Mouse (Mus musculus) kidney, adult 18-20 months (tissue): ENCODE data around the gene Ccnk.
A peak's percentile ranks its signal among the peaks of the same experiment; 100 is the strongest.

Experiments
- DNase-seq: peaks from one replicate; pipeline ENCODE4 v3.0.0; 2021

The Ccnk gene

GRCm38 (mm10) chr12:108179321-108180266, at the start of gene Ccnk:
TSS of gene Ccnk (plus strand) at chr12:108179579.
- peak; percentile 99 for DNase-seq

- peak; percentile 42 for DNase-seq
Measured at GRCm38 (mm10) chr12:108132450-108133070, 46.8 kb upstream of the Ccnk start.

GRCm38 (mm10) chr12:108133181-108133580, 46.2 kb upstream of the Ccnk start:
- no peak for DNase-seq

- no peak for DNase-seq
Measured at GRCm38 (mm10) chr12:108135610-108136208, 43.7 kb upstream of the Ccnk start.

- peak; percentile 42 for DNase-seq
Measured at GRCm38 (mm10) chr12:108143624-108144498, 35.5 kb upstream of the Ccnk start.

GRCm38 (mm10) chr12:108145198-108145597, 34.2 kb upstream of the Ccnk start:
- DNase-seq: no peak

GRCm38 (mm10) chr12:108149764-108150163, 29.6 kb upstream of the Ccnk start:
- no peak for DNase-seq

- no peak for DNase-seq
Measured at GRCm38 (mm10) chr12:108152743-108153142, 26.6 kb upstream of the Ccnk start.

- no peak for DNase-seq
Measured at GRCm38 (mm10) chr12:108159863-108160262, 19.5 kb upstream of the Ccnk start.

GRCm38 (mm10) chr12:108162036-108162435, 17.3 kb upstream of the Ccnk start:
- no peak for DNase-seq

- no peak for DNase-seq
Measured at GRCm38 (mm10) chr12:108163706-108164105, 15.7 kb upstream of the Ccnk start.

GRCm38 (mm10) chr12:108168909-108169308, 10.5 kb upstream of the Ccnk start:
- no peak for DNase-seq

GRCm38 (mm10) chr12:108170467-108170866, 8.9 kb upstream of the Ccnk start:
- no peak for DNase-seq

GRCm38 (mm10) chr12:108171336-108171735, 8.0 kb upstream of the Ccnk start:
- no peak for DNase-seq

- DNase-seq: no peak
Measured at GRCm38 (mm10) chr12:108172639-108173038, 6.7 kb upstream of the Ccnk start.

- DNase-seq: peak; percentile 16
Measured at GRCm38 (mm10) chr12:108174606-108175505, 4.5 kb upstream of the Ccnk start.

- no peak for DNase-seq
Measured at GRCm38 (mm10) chr12:108176366-108176765, 3.0 kb upstream of the Ccnk start.

GRCm38 (mm10) chr12:108178331-108179245, 791 bp upstream of the Ccnk start:
- DNase-seq: peak; percentile 58

GRCm38 (mm10) chr12:108179246-108179320, 296 bp upstream of the Ccnk start, which contains the start of gene Setd3:
TSS of gene Setd3 (minus strand) at chr12:108179314.
- DNase-seq: no peak

GRCm38 (mm10) chr12:108181716-108182115, 2.3 kb downstream of the Ccnk start:
- no peak for DNase-seq

- DNase-seq: no peak
Measured at GRCm38 (mm10) chr12:108187541-108188091, 8.2 kb downstream of the Ccnk start.
